Mouse (Mus musculus): ENCODE results near the gene Zfhx3.
A peak's percentile ranks its signal among the peaks of the same experiment; 100 is the strongest.

The Zfhx3 gene

DNA sequence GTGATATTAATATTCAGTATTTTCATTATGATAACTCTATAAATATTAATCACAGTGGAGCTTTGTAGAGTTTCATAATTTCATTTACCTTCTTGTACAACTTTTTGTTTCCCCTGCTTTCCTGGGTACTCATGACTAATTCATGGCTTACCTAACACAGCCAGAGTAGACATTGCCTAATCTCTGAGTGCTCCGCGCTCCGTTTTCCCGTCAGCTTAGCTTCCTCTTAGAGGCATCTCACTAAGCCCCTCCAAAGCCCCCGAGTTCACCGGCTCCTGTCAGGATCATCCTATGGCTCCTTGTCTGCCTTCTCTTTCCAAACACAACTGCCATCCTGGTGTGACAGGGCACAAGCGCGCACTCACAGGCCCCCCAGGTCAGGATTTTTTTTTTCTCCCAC lies 916.6 kb downstream of the Zfhx3 start:
- DNase-seq (ENCODE audit: low spot score): no peak

DNA sequence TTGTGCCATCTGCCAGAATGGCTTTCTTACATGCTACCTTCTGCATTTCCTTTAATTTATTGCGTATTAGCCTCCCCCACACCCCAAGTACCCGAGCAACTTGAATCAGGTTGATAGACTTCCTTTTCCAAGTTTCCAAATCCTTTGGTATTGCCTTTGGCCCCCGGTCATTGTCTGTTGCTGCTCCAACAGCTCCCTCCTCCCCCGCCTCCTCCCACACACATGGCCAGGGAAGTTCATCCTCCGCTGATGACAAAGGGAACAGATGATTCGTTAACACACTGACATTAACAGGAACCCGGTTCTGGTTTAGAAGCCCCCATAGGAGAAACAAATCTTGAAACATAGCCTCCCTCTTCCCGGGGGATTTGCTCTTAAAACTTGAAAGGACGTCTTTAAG lies 917.5 kb downstream of the Zfhx3 start:
- DNase-seq (ENCODE audit: low spot score): peak; percentile 68

DNA sequence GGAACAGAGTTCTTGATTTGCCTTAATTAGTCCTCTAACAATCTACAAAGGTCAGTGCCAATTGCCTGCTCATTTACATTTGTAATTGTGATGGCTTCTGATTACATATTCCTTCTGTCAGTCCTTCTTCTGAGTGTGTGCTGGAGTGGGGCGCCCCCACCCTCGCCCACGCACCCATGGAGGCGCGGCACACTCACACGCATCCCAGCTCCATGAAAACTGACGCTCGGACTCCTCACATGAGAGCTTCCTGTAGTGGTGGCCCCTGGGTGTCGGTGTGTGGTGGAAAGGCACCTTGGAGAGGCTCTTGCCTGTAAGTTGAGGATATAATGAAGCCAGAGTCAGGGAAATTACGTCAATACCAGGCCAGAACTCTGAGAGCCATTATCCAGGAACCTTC lies 921.0 kb downstream of the Zfhx3 start:
- no peak for DNase-seq (ENCODE audit: low spot score)

DNA sequence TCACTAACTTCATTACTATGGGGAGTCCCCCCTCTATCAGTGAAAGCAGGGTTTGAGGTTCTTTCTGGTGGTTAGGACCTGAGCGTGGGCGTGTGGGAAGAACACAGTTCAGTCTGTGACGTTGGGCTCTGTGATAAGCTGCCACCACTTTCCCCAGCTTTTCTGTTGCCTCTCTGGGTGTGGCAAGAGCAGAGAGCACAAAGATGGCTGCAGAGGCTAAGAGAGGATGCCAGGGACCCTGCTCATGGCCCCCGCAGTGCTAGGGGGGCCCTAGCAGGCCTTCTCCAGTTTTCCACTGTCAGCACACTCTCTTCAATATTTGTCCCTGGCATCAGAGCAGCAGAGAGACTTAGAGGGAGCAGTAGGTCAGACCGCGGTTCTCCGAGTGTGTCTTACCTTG lies 924.0 kb downstream of the Zfhx3 start:
- DNase-seq (ENCODE audit: low spot score): no peak

DNA sequence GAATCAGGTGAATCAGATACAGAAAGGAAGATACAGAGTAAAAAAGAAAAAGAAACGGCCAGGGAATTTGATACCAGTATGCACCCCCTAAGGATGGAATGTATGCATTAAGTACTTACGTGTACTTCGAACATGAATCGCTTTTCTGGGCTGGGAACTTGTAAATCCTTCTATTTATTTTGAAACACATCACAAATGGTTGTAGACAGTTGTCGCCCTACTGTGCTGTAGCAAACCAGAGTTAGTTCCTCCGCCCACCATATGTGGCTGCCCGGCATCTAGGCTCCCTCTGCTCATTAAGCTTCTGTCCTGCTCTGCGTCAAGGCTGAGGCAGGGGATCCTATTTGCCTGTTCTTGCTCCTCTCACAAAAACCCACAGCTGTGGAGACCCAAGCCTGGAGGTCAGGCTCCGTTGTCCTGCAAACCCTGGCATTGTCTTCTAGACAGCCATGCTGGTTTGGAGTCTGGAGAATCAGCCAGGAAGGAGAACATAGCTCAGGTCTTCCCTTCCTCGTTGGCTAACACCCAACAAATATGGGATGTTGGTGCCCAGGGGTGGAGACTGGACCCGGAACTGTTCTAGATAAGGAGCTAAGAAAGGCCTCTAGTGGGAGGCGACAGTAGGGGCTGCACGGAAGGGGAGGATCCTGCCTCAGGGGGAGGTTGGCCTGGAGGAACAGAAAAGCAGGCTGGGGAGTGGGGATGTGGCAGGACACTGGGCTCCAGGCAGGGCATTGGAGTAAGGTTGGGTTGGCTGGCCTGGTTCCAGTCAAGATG lies 925.2 kb downstream of the Zfhx3 start:
- DNase-seq (ENCODE audit: low spot score): no peak

DNA sequence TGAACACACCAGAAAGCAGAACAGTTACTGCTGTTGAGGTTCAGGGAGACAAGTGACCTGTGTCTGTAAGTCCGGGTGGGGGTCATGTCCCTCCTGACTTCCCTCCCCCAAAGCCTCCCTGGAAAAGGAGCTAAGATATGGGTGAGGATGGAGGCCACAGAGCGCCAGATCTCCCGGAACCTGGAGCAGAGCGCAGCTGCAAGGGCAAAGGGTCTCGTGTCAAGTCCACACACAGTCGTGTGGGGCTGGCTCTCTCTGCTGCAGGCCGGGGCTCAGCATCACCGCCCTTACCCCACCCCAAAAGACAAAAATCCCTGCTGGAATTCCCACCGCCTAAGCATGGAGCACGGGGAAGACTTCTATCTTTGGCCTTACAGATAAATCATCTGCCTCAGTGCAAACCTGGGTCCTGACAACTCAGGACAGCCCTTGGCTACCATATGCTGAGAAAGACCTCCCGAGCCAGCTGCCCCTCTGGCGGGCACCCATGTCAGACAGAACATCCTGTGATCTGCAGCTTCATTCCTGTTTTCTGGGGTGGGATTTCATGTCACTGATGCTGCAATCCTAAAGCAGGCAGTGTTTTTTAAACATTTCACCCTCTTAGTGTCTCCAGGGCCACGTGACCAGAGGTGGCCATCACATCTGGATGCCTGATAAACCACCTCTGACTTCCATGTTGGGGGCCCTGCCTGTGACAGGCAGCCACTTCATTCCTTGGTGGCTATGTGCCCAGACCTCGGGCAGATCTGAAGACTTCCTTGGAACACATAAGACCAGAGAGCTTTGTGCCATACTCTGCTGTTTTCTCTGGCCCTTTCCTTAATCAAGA lies 926.0 kb downstream of the Zfhx3 start:
- no peak for DNase-seq (ENCODE audit: low spot score)

DNA sequence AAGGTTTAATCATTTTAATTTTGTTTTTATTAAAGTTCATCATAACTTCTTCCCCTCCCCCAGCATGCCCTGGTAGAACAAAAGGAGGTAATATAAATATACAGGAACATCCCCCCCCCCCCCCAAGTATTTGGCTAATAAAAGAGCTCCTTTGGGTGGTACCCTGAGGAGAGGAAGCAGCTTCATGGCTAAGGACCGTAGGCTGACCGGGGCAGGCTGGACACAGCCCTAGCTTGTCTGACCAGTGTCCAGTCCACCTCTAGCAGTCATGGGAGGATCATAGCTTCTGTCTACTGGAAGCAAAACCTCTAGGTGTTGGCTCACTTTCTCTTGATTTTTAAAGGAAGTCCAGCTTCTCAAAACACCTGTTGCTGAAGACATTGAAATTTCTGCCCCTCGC lies 927.0 kb downstream of the Zfhx3 start:
- no peak for DNase-seq (ENCODE audit: low spot score)

DNA sequence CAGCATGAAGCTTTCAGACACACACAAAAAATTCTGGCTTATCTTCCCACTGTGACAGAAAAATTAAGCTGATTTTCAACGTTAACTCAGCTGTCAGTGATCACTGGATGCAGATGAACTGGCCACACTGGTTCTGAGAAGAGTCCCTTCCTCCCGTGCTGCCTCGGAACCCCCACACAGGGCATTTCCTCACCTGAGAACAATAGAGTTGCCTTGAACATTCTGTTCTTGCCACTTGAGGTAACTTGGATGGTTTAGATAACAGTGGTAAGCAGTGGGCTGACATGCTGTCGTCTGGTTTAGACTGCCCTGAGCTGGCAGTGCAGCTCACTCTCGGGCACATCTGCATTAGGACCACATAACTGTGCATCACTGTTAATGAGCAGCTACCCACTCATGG lies 927.5 kb downstream of the Zfhx3 start:
- DNase-seq (ENCODE audit: low spot score): no peak

DNA sequence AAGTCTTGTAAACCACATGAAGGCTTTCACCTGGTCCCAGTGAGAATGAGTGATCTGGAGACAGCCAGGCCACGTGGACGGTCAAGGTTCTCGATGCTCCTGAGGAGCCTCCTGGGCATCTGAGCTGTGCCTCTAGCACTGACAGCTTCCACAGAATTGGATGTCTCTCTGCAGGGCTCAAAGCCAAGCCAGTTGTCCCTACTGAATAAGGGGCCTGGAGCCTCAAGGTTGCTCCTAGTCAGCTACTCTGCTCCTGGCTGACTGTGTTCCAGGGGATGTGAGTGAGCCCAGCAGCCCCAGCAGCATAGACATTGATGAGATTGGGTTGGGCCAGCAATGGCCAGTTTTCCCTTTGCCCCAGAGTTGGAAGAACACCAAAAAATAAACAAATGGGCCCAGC lies 927.9 kb downstream of the Zfhx3 start:
- DNase-seq (ENCODE audit: low spot score): no peak

DNA sequence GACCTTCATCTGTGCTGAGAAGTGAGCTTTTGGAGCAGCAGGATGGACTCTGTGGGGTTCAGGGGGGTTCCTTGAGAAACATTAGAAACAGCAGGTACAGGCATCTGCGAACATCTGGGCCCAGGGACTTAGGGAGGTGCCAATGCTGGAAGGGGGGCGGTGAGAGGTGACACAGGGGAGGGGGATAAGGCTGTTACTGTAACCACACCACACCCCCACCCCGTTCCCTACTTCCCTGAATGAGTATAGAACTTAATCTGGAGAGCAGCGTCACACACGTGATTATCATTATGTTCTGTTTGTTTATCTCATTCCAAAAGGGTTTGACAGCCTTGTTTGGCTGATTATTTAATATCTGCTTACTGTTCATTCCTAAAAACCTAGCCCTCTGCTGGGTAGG lies 933.3 kb downstream of the Zfhx3 start:
- DNase-seq (ENCODE audit: low spot score): no peak

DNA sequence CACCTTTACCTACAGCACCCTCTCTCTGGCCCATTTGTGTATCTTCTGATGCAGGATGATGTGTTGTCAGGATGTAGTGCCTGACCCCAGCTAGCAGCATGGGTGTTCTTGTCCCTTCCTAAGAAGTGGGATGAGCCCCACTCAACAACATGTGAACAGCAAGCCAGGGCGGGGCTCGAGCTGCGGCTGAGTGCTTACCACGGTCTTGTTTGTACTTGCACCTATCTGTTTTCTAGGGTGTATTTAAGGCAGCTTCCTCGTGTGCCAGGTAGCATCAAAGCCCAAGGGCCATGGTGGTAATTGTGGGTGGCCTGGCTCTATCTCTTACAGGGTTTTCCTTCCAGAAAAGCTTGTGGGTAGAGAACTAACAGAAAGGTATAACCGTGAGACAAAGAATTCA lies 937.7 kb downstream of the Zfhx3 start:
- DNase-seq (ENCODE audit: low spot score): no peak

DNA sequence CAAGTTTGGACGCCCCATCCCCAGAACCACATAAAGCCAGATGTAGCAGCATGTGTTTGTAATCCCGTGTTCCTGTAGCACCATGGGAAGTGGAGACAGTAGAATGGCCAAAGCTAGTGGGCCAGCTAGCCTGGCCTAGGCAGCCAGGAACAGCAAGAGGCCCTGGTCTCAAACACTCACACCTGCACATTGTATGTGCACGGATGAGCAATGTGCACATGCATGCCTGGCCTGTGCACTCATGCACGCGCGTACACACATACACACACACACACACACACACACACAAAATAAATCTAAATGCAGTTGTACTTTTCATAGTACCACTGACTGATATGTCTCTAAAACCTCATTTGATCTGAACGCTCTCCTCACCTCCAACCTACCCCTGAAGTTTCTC lies 938.9 kb downstream of the Zfhx3 start:
- DNase-seq (ENCODE audit: low spot score): no peak

DNA sequence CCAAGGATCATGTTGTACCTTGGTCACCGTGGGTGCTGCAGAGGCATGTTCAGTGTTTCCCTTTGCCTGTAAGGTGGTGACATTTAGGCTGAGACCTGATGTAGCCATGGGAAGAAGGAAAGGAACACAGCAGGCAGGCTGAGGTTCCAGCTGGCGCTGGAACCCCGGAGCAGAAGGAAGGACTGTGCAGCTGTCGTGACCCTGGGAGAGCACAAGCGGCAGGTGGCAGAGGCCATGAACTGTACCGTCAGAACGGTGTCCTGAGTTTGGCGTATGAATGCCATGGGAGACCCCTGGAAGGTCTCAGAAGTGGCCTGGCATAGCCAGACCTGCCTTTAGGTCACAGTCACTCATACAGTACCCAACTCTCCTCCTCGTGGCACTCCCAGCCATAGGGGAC lies 939.6 kb downstream of the Zfhx3 start:
- no peak for DNase-seq (ENCODE audit: low spot score)

DNA sequence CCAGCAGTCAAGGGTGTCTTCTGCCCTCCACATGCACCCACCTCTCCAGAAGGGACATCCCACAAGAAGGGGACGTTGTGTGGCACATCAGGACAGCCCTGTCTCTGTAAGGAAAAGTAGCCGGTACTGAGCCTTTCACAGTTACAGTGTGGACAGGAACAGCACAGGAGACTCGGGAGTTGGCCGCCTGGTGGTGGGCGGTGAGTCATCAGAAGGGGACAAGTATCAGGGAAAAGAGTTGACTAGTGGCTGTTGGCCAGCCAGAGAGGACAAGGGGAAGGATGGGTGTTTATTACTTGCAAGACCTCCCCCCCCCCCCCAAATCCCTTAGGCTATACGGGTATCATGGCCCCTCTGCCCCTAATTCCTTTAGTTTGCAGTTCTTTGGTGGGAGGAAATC lies 940.9 kb downstream of the Zfhx3 start:
- no peak for DNase-seq (ENCODE audit: low spot score)

DNA sequence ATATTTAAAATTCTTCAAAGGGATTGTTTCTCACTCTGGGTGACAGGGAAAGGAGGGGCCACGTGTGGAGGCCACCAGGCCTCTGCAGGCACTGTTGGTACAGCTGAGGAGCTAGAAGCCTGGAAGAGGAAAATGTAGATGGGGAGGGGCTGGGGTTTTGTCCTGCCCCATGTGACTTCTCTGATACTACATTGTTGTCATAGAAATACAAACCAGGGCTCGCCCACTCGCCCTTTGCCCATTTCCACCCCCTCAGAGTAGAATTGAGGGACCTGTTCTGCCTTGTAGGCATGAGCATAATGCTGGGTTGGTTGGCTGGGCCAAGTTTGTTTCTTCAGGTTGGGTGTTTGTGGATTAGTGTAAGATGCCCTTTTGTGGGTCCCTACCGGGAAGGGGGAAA lies 942.5 kb downstream of the Zfhx3 start:
- DNase-seq (ENCODE audit: low spot score): no peak

DNA sequence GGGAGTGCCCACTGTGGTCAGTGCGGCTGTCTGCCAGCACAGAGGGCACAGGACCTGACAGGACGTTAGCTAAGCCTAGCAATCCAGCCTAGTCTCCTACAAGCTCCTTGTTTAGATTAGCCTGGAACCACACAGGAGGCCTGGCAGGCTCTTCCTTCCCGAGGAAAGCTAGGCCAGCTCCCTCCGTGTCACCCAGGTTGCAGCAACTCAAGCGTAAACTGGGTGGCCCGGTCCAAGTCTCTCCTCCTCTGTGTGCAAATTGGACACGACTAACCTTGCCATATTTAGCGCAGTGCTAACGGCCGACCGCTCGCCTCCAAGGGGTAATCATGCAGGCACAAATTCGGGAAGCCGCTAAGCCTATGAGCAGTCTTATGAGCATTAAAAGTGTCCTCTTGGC lies 943.0 kb downstream of the Zfhx3 start:
- DNase-seq (ENCODE audit: low spot score): no peak

DNA sequence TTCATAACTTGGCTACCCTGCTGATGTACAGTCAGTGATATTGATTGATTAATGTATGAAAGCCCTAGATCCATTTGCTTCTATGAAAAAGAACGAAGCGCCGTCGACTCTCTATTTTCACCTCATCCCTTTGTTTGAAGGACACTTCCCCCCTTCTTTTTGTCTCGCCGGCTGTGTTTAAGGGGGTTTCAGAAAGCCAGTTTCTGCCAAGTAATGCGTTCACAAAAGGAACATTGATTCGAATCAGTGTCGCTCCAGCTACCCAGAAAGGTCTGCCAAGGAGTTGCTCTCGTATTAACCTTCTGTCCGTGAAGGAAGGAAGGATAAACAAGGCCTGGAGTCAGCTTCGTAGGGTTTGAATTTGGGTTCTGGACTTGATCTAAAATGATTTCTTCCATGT lies 943.4 kb downstream of the Zfhx3 start:
- no peak for DNase-seq (ENCODE audit: low spot score)

DNA sequence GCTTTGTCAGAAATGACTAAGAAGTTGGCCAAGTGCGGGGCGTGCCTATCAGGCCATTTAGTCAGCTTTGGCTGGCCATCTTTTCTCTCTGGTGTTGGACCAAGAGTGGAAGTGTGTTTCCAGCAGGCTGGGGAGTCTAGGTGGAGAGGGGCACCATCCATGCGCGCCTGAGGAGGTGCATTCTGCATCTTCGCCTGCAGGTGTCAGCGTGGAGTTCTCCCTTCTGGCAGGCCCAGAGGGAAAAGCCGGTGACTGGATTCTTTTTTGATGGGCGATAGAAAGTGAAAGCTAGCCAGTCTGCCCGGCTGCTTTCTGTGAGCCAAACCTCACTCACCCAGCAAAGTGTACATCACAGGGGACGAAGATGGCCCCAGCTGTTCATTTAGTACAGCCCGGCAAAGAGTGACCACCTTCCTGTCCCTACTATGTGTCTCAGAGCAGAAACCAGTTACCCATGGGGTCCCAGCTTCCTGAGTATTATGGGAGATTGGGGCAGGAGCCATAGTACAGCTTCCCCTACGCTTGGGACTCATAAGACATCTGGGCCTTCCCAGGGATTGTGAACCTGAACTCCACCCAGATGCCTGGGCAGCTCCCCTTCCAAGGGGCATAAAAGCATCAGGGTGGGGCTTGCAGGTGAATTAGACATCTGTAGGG lies 944.3 kb downstream of the Zfhx3 start:
- DNase-seq (ENCODE audit: low spot score): peak; percentile 81

DNA sequence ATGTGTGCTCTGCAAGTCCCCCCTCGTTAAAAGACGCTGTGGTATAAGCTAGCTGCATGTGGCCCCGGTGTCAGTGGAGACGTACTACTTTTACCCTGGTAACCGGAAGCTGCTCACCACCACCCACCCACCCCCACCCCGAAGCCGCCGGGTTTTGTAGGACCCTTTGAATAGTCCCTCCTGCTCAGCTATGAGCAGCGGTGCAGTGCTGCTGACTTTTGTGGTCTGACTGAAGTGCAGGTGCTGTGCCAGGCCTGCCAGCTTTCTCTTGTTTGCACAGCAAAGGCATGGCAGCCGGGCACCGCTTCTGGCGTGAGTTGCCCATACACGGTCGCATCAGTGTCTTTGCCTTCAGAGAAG lies 944.8 kb downstream of the Zfhx3 start:
- no peak for DNase-seq (ENCODE audit: low spot score)

DNA sequence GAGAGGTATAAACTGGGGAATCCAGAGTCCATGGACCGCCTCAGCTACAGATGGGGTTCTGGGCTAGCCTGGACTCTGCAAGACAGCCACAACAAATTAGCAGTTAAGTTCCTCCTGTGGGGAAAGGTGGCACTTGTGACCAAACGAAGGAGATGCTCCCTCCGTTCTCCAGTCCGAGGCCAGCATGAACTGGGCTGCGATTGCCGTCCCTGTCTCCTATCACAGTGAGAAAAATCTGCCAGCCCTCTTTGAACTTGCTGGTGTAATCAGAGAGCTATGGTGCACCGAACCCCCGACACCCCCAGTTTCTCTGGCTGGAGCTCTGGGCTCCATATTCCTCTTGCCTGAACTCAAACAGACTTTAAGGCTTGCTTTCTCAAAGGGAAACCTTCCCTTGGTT lies 945.4 kb downstream of the Zfhx3 start:
- DNase-seq (ENCODE audit: low spot score): no peak

DNA sequence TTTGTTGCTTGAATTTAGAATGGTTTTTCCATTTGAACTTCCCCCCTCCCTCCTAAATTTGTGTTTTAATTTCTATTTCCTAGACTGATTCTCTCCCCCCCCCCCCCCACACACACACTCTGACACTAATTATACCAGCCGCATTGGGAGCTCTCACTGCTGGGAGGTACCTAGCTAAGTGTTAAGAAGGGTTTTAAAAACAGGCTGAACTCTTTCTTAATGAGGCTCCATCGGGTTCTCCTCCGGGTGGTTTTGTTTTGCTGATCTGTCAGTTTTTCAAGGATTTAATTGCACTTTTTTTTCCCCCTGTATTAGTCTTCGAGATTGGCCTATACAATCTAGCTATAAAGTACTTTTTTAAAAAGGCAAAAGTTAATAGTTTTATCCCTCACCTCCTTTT lies 946.5 kb downstream of the Zfhx3 start:
- DNase-seq (ENCODE audit: low spot score): no peak

DNA sequence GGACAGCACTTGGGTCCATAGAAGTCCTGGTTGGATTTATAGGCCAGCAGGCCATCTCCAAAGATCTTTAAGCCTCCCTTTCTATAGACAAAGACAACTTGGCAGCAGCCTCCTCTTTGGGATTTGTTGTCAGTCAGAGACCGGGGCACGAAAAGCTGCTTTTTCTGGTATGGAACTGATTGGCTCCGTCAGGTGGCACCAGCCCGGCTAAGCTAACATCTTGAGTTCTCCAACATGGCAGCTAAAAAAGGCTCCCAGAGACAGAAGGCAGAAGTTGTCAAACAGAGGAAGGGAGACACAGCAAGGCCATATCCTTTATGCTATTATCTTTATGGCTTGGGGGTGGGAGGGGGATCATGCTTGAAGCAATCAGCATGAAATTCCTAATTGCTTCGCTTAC lies 947.0 kb downstream of the Zfhx3 start:
- DNase-seq (ENCODE audit: low spot score): no peak

DNA sequence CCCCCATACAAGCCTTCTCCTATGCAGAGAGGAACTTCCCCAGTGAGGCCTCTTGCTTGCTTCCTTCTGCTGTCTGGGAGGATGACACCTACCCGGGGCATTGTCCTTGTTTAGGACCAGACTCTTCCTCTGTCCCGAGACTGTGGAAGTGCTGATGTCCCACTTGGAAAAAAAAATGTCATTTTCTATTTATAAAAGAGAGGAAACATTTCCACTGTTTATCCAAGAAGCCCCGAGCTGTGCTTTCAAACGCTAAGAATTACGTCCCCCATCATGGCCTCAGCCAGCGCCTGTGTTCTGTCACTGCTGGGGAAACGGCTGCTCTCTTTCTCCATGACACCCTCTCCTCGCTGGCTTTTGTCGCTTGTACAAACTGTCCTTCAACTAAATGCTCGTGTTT lies 951.8 kb downstream of the Zfhx3 start:
- no peak for DNase-seq (ENCODE audit: low spot score)
